Mouse (Mus musculus) embryo, embryonic 9.5 days (tissue): ENCODE results near the gene Dctn1.
A peak's percentile ranks its signal among the peaks of the same experiment; 100 is the strongest.

Experiments
- DNase-seq: peaks from one replicate; pipeline ENCODE4 v3.0.0-alpha.2; 2017; ENCODE audit errors: extremely low spot score

Dctn1 gene

GRCm38 (mm10) chr6:83231486-83231885, 65.8 kb downstream of the Dctn1 start:
- no peak for DNase-seq

- no peak for DNase-seq
Measured at GRCm38 (mm10) chr6:83233306-83233705, 67.6 kb downstream of the Dctn1 start.

- DNase-seq: peak; percentile 45
Measured at GRCm38 (mm10) chr6:83234280-83234741, 68.6 kb downstream of the Dctn1 start.

- DNase-seq: peak; percentile 24
Measured at GRCm38 (mm10) chr6:83237123-83237522, 71.4 kb downstream of the Dctn1 start.

- DNase-seq: no peak
Measured at GRCm38 (mm10) chr6:83244422-83245061, 78.8 kb downstream of the Dctn1 start.

GRCm38 (mm10) chr6:83245134-83245533, 79.4 kb downstream of the Dctn1 start:
- DNase-seq: no peak

- no peak for DNase-seq
Measured at GRCm38 (mm10) chr6:83245997-83246396, 80.3 kb downstream of the Dctn1 start.

GRCm38 (mm10) chr6:83246750-83247149, 81.0 kb downstream of the Dctn1 start:
- no peak for DNase-seq

- DNase-seq: no peak
Measured at GRCm38 (mm10) chr6:83247153-83247552, 81.4 kb downstream of the Dctn1 start.
